Mouse (Mus musculus) left cerebral cortex, adult 18-20 months (tissue): ENCODE data around the gene Gm26558. TPM values are rescaled to one million over a fixed set of nuclear protein-coding genes. Genes with fewer than 3 reads are reported as not detected.

Experiments
- DNase-seq, 2 experiments: peaks; one replicate each; pipeline ENCODE4 v3.0.0; 2021 to 2022; ENCODE audit warnings: low spot score in 2 of 2, mixed read lengths in 1 of 2
- total RNA-seq, 2 experiments: library from RNA; stranded (reverse); gene quantifications; 2 replicates each; pipeline ENCODE4 v1.2.3; 2021

Gene Gm26558
- total RNA-seq, 2 experiments from 2014 or later = 0.82 to 0.88 TPM

DNA sequence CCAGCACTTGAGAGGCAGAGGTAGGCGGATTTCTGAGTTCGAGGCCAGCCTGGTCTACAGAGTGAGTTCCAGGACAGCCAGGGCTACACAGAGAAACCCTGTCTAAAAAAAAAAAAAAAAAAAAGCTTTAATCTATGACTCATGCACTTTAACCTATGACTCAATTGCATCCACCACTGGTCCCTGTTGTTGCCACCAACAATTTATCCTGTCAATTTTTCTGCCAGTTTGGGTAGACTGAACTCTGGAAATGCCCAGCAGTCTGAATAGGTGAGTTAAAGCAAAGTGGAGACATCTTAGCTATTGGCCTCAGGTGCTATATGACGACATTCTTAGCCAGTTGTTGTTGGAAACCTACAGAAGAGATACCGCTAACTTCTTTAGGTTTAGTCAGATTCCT lies 12.4 kb downstream of the Gm26558 start:
- no peak for DNase-seq

DNA sequence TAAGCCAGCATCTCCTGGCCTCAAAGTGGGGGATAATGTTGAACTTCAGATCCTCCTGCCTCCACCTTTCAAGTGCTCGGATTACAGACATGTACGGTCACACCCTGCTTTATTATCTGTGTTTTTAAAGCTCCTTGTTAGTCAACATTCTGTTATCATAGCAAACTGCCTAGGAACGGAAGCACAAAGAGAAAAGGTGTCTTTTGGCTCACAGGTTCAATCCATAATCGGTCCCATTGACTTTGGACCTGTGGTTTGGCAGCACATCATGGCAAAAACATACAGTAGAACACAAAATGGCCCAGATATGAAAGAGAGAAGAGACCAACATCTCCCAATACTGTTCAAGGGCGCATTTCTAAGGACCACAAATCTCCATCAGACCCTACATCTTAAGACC lies 13.6 kb downstream of the Gm26558 start:
- DNase-seq = no peak

DNA sequence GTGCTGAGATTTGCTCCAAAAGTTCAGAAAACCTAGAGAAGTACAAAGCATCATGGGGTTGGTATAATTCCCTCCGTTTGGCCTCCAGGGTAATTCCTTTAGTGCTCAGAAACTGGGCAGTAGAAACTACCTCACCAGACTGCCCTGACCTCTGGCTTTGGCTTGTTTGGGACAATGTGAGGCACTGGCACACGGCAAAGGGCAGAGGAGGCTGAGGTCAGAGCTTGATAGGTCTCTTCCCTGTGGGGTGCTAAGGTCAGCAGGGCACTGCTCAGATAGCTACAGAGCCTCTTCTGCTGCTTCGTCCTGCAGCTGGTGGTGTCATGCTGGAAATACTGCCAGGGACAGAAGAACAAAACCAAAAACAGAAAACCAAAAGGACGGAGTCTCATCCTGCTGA lies 14.2 kb downstream of the Gm26558 start:
- no peak for DNase-seq

DNA sequence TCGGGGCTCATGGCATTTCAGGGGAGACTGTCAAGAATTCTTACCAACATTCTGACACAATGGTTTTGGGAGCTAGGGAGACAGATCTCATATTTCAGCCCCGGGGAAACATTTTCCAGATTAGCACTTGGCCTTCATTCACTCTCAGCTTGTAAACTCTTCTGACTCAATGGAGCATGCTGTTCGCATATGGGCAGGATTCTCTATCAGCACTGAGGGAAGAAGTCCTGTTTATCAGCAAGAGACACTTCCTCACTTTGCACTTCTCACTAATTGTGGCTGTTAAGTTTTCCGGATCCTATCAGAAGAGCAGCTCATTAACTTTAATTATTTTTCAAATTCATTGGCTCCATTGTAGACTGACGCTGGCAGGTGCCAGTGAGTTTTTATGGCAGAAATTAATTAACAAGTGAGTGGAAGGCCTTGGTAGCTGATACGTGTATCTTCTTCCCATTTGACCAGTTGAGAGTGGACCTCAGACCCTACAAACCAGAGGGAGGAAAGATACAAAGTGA lies 16.6 kb downstream of the Gm26558 start:
- no peak for DNase-seq

DNA sequence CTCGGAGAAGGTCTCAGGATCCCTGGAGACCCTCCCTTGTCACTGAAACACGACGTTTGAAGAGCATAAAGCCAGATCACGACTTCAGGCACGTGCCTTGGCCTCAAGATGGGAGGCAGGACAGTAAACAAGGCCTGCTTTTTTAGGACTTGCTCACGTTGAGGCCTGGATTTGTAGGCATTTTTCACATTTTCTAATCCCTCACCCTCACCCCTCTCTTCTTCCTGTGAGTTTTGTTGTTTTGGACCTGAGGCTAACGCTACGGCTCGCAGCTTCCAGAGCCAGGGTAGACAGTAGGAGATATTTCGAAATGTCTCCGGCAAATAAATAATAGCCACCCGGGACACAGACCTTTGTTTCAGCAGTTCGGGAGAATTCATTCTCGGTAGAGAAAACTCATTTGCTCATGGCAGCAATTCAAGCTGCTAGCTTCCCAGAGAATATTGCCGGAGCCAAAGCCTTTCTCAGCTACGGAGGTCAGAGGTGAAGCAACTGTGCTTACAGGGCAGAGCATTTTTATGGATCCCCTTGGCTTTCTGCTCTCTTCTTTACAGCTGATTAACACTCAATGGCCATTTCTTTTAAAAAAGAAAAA lies 18.8 kb downstream of the Gm26558 start:
- no peak for DNase-seq

DNA sequence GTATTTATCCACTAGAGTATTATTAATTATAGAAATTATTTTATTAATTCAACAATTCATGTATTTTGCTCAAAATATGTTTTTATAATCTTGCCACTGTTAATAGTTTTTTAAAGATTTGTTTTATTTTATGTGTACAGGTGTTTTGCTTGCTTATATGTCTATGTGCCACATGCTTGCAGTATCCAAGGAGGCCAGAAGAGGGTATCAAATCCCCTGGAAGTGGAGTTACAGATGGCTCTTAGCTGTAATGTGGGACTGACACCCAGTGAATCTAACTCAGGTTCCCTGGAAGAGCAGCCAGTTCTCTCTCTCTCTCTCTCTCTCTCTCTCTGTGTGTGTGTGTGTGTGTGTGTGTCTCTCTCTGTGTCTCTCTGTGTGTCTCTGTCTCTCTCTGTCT lies 20.9 kb downstream of the Gm26558 start:
- DNase-seq = no peak

DNA sequence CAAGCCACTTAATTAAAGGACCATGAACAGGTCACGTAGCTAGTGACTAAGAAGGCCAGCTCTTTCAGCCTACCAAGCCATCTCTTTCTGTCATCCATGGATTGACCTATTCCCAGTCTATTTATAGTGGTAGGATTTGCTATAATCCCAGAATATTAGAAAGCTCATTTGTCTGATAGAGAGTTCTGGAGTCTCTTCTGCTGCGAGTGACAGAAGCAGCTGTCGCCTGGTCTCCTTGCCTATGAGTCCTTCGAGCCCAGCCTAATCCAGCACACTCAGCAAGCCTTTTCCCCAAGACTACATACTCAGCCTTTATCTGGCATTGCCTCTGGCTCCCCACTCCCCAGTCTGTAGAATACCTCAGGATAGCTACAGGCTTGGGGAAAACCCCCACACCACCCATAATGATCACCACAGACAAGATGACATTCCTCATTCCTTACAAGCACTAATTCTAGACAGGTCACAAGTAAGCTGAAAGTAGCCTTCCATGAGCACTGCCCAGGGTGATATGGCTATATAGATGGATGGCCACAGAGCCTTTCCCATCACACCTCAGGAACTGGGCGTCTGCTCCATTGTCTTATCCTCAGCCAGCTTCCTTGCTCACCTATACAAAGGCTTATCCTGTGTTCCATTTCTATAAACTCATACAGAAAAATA lies 27.7 kb downstream of the Gm26558 start:
- DNase-seq = no peak

DNA sequence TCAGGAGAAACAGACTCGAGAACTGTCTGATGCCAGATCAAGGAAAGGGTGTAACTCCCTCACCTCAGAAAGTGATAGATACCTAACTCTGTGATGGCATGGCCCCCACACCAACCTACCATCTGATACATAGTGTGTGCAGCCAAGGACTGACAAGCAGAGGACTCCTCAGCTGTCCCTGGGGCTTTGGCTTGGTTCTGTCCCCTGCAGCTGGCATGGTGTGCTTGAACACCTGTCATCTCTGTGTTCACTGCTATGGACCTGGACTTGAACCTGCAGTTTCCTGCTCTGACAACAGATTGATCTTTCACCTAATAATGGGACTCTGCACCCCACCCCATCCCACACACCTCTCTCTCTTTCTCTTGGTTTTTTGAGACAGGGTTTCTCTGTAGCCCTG lies 29.5 kb downstream of the Gm26558 start:
- DNase-seq = no peak

DNA sequence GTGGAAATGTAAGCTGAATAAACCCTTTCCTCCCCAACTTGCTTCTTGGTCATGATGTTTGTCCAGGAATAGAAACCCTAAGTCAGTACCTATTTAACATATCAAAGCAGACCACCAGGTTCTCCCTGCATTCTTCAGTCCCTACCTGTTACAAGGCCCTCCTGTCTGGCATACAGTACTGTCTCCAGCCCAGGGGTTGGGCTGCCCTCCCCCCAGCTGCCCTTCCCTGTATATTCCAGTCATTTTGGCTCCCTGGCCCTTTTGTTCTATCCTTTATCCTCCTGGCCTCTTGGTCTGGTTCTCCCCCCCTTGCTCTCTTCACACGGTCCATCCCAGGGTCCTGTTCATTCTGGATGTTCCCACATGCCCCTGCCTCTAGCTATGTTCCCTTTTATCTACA lies 30.6 kb downstream of the Gm26558 start:
- DNase-seq = no peak

DNA sequence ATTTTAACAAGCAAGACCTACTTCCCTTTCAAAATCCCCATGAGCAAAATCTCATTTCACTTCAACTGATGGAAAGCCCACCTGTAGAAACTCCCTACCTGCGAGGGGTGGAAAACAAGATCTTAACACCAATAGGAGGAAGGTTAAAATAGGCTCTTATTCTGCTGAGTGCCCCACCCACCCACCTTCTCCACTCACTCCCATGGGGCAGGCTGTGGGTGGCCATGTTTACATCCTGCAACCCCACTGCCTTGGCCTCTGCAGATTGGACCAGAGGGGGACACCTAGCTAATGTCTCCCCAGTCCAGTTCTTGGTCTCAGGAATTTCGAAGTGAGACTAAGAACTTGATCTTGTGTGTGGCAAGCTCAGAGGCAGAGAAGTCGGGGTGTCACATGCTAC lies 32.0 kb downstream of the Gm26558 start:
- DNase-seq = no peak

DNA sequence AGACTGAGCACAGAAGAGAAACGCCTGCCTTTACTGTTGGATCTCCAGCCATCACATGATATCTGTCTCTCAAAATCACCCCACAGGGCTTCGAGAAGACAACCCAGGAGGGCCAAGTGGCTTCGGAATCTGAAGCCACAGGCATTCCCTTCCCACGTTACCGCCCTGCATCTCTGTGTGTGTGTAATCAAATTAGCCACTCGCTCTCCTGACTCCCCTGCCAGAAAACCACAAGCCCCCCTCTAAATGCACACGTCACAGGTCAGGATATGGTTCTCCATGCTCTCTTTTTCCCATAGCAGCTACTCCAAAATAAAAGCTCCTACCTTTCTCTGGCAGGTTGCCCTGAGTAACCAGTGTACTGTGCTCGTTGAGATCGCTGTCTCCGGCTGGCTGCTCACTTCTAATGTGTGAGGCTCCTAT lies 32.6 kb downstream of the Gm26558 start:
- DNase-seq = no peak

DNA sequence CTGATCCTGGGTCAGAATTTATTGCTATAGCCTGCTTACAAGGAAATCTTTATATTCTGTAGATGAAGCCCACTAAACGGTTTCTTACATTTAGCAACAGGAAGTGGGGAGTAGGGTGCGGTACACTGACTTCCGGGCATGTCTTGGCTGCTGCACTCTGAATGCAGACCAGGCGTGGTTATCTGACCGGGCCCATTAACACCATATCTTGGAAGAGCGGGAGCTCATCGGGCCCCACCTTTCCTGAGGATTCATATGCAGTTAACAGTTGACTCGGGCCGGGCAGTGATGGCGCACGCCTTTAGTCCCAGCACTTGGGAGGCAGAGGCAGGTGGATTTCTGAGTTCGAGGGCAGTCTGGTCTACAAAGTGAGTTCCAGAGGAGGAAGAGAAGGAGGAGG lies 33.5 kb downstream of the Gm26558 start:
- DNase-seq = no peak

DNA sequence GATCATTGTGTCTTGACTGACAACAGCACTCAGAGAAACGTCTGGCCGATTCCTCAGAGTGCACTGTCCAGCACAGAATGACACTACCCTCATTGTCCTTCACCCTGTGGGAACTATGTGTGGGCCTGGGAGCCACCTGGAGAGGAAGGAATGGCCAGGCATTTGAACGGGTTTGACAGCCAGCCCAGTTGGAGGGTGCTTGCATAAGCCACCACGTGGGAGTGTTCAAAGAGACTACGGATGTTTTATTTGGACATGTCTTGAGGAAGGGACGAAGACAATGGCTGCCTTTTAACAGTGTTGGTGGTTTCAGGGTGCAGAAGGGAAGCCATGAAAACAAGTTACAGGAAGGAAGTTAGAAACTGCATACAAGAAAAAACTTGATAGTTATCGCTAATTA lies 36.1 kb downstream of the Gm26558 start:
- DNase-seq = no peak

DNA sequence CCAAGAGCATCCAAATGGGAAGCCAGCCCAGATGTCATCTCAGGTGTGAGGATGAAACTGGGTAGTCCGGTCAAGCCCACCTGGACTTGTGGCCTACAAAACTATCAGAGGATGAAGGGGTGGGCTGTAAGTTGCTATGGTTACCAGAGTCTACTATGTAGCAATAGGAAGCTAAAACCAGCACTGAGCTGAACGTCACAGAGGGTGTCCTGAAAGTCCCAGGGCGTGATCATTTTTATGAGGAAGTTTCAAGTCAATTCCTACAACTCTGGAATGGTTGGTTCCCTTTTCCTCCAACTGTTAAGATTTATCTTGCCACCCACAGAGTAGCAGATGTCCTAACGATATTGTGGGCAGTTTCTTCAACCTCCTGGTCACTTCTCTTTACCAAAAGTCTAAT lies 39.7 kb downstream of the Gm26558 start:
- no peak for DNase-seq

DNA sequence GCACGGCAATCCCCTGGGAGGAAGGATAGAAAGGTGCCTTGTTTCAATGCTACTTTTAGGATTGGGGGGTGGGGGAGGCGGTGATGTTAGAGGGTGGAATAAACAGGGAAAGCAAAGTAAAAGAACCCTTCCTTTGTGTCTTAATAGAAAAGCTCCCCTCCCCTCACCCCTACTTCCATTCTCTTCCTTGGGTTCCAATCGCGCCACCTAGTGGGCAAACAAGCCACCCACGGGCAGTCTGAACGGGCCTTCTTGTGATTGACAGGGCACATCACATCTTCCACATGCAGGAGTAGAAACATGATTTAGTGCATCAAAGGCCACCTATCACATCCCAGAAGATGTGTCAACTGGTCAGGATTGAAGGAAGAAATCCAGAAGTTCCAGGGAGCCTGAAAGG lies 41.7 kb downstream of the Gm26558 start:
- peak; percentile 36 to 61 for DNase-seq

DNA sequence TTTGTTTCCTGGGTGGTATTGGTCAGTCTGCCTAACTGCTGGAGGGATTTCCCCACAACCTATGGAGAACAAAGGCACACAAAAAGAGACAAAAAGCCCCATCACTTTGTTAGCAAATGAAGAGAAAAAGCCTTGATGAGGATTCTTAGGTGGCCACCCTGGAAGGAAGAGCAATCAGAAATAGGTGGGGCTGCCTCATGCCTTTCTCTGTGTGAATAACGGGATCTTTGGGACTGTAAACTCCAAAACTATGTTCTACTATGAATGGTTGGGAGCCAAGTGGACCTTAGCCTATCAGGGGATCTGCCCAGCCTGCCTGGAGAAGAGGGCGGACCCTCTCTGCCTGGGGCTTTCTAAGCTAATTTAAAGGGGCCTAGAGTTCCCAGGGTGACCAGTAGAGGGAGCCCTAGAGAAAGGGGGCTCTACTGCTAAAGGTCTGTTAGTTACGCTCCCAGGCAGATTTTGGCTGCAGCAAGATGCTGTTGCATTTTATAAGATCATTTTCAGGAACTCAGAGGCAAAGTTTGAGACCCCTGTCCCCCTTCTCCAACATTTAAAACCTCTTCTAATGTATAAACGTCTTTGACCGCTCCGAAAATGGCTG lies 42.6 kb downstream of the Gm26558 start:
- DNase-seq = no peak

DNA sequence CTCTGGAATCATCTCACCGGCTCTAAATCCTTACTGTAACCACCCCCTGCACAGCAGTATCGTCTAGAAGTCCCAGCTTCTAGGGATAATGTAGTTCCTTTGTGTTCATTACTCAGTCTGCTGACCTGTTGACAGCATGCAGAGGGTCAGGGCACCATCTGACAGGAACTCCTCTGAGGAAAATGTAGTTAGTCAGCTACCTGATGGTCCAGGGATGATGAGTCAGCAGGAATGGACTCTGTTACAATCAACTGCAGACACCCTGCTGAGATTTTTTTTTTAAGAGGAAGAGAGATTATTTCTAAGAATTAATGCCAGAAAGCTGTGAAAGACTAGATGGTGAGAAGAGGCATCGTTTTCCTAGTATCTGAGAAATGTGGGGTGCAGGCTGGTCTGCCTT lies 45.3 kb downstream of the Gm26558 start:
- DNase-seq = no peak

DNA sequence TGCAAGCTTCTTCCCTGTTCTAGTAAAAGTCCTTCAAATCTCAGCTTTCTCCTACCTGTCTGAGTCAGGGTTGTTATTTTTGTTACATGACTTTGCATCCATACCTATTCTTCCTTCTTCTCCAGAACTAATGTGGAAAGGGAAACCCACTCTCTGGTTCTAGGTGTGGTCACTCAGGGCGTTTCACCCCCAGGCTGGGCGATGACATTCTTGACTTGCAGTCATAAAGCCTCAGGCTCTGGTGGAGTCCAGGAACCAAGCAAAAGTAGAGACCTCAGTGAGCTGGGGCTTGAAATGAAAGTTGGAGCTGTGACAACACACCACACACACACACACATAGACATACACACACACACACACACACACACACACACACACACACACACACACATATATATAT lies 45.8 kb downstream of the Gm26558 start:
- DNase-seq = no peak

DNA sequence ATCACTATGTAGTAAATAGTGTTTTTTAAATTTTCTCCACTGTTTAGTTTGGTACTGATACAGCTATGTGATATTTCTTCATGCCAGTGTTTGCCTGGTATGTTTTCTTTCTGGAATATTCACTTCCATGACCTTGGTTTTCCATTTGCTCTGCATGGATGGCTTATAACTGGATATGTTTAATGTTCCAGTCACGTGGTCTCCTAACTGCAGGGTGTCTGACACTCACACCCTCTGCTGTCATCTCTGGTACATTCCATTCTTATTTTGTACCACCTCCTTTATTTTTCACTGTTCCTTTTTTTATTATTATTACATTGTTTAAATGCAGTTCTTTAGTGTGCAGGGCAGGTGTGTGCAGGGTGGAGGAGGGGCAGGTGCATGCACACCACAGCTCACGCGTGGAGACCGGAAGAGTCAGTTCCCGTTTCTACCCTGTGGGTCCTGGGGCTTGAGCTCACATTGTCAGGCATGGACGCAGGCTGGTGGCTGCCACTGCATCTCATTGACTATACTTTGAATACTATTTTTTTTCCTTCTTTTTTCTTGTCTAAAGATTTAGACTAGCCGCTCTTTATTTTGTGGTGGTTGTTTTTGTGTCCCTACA lies 47.1 kb downstream of the Gm26558 start:
- no peak for DNase-seq
